Mouse (Mus musculus): ENCODE measurements around the gene Copg1. TPM values are rescaled to one million over a fixed set of nuclear protein-coding genes. Genes with fewer than 3 reads are reported as not detected.

Gene Copg1
- total RNA-seq, 2 experiments from 2014 or later = 201 to 215 TPM

- DNase-seq (ENCODE audit: low spot score in 2 of 2) = no peak
Observed at GRCm38 (mm10) chr6:87873963-87874362, 13.7 kb upstream of the Copg1 start.

GRCm38 (mm10) chr6:87875083-87875482 is 12.5 kb upstream of the Copg1 start:
- DNase-seq (ENCODE audit: low spot score in 2 of 2) = no peak

- DNase-seq (ENCODE audit: low spot score in 2 of 2) = no peak
Observed at GRCm38 (mm10) chr6:87875562-87875961, 12.1 kb upstream of the Copg1 start.

GRCm38 (mm10) chr6:87876068-87876643 is 11.5 kb upstream of the Copg1 start:
- DNase-seq (ENCODE audit: low spot score in 2 of 2) = no peak

GRCm38 (mm10) chr6:87879010-87879409 is 8.6 kb upstream of the Copg1 start:
- DNase-seq (ENCODE audit: low spot score in 2 of 2) = no peak

GRCm38 (mm10) chr6:87879628-87880027 is 8.0 kb upstream of the Copg1 start:
- no peak for DNase-seq (ENCODE audit: low spot score in 2 of 2)

- no peak for DNase-seq (ENCODE audit: low spot score in 2 of 2)
Observed at GRCm38 (mm10) chr6:87882221-87882620, 5.4 kb upstream of the Copg1 start.

- peak; percentile 35 to 53 for DNase-seq (ENCODE audit: low spot score in 2 of 2)
Observed at GRCm38 (mm10) chr6:87882816-87883215, 4.8 kb upstream of the Copg1 start.

GRCm38 (mm10) chr6:87886721-87887120 is 893 bp upstream of the Copg1 start:
- DNase-seq (ENCODE audit: low spot score in 2 of 2) = no peak

GRCm38 (mm10) chr6:87893931-87894330 is 6.3 kb downstream of the Copg1 start:
- DNase-seq (ENCODE audit: low spot score in 2 of 2) = no peak

- DNase-seq (ENCODE audit: low spot score in 2 of 2) = peak; percentile 31 to 52
Observed at GRCm38 (mm10) chr6:87898028-87898427, 10.4 kb downstream of the Copg1 start.

- DNase-seq (ENCODE audit: low spot score in 2 of 2) = no peak
Observed at GRCm38 (mm10) chr6:87906632-87907031, 19.0 kb downstream of the Copg1 start.

GRCm38 (mm10) chr6:87909181-87909580 is 21.6 kb downstream of the Copg1 start:
- no peak for DNase-seq (ENCODE audit: low spot score in 2 of 2)

GRCm38 (mm10) chr6:87911559-87911958 is 23.9 kb downstream of the Copg1 start:
- DNase-seq (ENCODE audit: low spot score in 2 of 2) = no peak

- peak; percentile 36 to 40 for DNase-seq (ENCODE audit: low spot score in 2 of 2)
Observed at GRCm38 (mm10) chr6:87913661-87914325, 26.2 kb downstream of the Copg1 start, which contains the start of gene Hmces. Gene Hmces, plus strand, starts transcription at chr6:87913935.

- peak in 1 of 2 experiments; percentile 27 for DNase-seq (ENCODE audit: low spot score in 2 of 2)
Observed at GRCm38 (mm10) chr6:87914326-87915102, 26.9 kb downstream of the Copg1 start.

GRCm38 (mm10) chr6:87915939-87916338 is 28.3 kb downstream of the Copg1 start:
- no peak for DNase-seq (ENCODE audit: low spot score in 2 of 2)

- DNase-seq (ENCODE audit: low spot score in 2 of 2) = no peak
Observed at GRCm38 (mm10) chr6:87921201-87921600, 33.6 kb downstream of the Copg1 start.

GRCm38 (mm10) chr6:87923624-87924023 is 36.0 kb downstream of the Copg1 start:
- no peak for DNase-seq (ENCODE audit: low spot score in 2 of 2)

GRCm38 (mm10) chr6:87935037-87935436 is 47.4 kb downstream of the Copg1 start:
- DNase-seq (ENCODE audit: low spot score in 2 of 2) = no peak

GRCm38 (mm10) chr6:87937178-87937788 is 49.7 kb downstream of the Copg1 start:
- DNase-seq (ENCODE audit: low spot score in 2 of 2) = no peak

- DNase-seq (ENCODE audit: low spot score in 2 of 2) = no peak
Observed at GRCm38 (mm10) chr6:87938941-87939340, 51.3 kb downstream of the Copg1 start.

All from layer of hippocampus, postnatal 14 days (tissue).